Mouse (Mus musculus) ES-CJ7 (cell line): ENCODE measurements around the gene Zcchc4.
"Not testable (repeated sequence)": the region's sequence is repeated elsewhere in the genome, so short reads cannot be mapped to it uniquely, and the experiment has no call there.

Experiments used
- DNase-seq: peaks from one replicate; pipeline ENCODE4 v3.0.0; 2011; ENCODE audit warnings: low read depth, low spot score

Zcchc4 gene

DNA sequence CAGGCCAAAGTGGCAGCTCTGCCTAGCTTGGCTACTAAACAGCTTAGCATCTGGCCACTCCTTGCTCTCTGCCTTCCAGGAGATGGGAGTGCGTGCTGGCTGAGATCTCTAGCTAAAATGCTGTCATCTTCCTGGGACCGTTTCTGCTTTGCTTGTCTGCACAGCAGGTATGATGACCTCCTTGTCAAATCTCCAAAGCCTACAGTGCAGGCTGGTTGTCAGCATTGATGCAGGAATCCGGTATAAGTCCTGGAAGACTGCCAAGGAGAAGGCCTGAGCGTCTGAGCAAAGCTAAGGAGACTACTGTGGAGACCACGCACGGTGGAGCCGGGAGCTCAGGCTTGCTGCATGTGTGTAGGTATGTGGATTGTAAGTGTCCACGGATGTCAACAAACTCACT is at the start of gene Zcchc4:
TSS of gene Zcchc4 (plus strand) at position 173 of the 400 bp plus-strand sequence.
- DNase-seq, result no peak

DNA sequence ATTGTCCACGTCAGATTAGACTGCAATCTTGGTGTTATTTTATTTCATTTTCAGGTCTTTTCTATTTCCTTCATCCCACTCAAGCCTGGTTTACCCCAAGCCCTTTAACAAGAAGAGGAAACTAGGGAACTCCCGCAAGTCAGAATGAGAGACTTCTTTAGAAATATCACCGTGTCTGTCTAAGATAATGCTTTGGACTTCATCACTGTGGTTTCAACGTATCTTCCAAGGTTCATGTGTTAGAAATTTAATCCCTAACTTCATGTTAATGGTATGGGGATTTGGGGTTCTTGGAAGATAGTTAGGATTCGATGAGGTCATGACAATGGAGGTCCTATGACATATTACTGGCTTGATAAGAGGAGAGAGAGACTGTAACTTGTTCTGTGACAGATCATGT is 47.5 kb upstream of the Zcchc4 start:
- DNase-seq, result no peak

DNA sequence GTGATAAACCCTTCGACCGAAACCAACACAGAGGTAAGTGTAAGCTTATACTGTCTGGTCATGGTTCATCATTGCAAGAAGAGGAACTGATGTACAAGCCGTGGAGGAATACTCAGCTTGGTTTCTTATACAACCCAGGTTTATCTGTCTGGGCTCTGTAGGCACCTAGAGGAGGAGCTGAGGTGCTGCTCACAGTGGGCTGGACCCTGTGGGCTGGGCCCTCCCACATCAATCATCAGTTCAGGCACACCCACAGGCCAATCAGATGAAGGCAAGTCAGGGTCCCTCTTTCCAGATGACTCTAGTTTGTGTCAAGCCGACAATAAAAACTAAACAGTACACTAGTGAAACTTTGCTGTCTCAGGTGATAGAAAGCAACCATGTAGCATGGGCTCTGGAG is 42.4 kb upstream of the Zcchc4 start:
- DNase-seq, result no peak

DNA sequence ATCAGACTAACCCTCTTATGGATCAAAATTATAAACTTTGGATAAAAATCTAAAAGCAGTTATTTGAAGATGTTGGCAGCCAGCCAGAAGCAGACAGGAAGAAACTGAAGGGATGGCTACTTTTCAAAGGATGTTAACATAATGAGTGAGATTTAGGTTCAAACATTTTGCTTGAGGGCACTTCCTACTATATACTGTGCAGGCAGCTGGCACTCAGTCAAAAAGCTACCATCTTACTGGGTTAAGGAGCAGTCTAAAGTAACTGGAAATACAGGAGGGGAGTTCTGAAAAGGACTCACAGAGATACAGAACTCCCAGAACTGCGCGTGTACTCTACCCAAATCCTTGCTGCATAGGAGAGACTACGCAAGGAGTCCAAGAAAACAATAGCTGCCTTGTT is 39.2 kb upstream of the Zcchc4 start:
- DNase-seq, result no peak

DNA sequence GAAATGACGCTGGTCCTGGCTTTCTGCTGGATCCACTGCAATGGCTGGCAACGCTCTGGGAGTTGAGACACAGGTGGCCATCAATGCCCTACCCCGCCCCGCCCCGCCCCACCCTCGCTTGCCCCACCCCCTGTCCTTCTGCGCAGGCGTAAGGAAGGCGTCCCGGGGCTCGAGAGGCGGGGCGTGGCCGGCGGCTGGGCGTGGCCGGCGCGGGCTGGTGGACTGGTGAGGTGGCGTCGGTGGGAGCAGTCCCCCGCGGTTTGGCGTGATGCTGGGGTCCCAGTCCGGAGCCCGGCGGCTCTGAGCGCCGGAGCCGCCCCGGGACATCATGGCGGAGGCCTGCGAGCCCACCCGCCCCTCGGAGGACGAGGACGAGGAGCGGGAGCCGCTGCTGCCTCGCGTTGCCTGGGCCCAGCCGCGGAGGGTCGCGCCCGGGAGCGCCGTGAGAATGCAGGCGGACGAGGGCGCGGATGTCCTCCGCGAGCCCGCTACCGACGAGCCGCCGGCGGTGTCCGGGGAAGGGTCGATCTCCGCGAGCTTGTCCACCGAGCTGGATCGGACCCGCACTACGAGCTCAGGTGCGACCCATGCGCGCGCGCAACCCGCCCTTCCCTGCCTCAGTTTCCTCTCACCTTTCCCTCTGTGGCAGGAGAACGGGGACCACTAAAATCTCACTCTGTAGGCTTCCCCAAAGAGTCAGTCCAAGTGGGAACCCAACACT is 33.7 kb upstream of the Zcchc4 start, which contains the start of gene Pi4k2b:
TSS of gene Pi4k2b (plus strand) at position 184 of the 721 bp plus-strand sequence.
- DNase-seq, result peak; percentile 67

DNA sequence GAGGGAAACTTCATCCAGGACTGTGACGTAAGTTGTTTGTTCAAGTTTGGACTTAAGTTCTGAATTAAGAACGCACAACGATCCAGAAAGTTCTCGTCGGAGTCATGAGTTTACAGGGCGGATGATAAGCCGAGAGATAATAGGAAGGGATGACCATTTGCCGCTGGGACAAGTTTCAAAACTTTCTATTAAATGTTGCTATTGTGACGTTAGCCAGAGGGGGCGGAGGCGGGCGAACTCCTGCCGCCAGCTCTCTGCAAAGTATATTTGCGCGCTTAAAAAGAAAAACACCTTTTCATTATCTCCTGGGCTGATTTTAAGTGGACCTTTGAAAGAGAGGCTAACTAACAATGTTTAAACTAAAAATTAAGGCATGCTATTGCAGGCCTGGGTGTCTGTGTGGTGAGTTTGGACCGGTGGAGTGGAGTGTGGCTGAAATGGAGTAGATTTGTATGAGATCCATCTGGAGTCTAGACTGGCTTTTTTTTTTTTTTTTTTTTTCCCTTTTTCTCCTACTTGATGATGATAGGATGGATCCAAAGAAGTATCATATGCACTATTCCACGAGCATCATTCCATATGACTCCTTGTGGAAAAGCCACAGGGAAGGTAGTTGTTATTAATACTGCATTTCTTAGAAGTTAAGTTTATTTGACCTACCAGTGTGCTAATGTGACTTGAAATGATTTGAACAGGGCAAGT is 32.9 kb upstream of the Zcchc4 start:
- DNase-seq, result peak; percentile 24

DNA sequence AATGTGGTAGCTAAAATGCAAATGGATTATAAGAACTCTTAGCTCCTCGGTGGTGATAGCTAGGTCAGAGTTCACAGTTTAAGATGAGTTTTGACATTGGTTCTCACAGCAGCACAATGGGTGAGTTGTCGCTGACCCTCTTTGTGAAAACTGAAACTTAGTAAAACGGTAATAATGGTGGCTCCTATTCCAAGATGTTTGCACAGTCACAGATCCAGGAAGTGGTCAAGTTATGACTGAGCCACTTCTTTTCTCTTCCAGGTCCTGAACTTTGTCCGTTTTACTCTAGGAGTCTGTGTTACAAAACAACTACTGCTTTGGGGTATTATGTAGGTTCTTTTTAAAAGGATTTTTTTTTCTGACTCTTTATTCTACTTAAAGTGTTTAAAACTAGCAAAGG is 32.0 kb upstream of the Zcchc4 start:
- no peak for DNase-seq

DNA sequence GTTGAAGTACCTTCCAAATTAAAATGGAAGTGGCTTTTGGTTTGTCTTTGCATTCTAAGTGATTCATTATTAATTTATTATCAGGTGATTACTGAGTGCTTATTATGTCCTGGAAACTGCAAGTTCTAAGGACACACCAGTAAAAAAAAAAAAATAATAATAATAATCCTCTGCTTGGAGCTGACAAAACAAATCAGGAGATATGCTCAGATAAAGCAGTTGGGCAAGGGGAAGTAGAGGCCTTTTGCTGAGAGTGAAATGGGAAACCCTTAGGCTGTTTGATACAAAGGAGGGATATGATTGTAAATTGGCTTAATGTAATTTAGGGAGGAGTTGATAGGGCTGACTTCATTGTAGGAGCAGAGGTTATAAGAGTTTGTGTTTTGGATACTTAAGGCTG is 28.3 kb upstream of the Zcchc4 start:
- DNase-seq, result no peak

DNA sequence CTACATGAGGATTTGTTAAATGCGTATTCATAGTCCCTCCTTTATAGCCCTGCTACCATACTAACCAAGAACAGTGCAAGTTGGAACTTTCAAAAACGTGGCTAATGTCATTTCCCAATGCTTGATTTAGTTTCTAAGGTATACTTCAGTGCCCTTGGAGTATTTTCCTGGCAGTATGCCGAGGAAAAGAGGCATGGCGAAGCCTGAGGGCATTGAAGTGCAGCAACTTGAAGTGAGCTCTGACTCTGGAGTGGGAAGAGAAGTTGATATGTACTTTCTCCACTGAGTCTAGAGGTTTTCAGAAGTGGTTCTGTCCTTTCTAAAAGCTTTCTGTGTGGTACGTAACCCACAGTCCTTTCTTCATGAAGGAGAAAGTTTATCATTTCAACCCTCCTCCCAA is 26.5 kb upstream of the Zcchc4 start:
- no peak for DNase-seq

DNA sequence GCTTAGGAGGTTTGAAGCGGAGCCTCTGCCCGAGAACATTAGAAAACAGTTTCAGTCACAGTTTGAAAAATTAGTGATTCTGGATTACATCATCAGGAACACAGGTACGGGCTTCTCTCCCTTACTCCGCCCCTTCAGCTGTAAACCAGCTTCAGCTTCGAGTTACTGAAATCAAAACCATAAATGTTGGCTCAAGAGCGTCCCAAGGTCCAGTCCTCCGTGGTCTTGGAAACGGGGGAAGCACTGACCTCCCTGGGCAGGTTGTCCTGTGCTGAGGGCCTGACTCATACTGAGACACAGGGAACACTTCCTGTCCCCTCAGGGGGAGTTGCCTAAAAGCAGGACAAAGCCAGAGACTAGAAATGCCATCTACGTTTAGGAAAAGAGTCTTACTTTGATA is 22.1 kb upstream of the Zcchc4 start:
- DNase-seq, result no peak

DNA sequence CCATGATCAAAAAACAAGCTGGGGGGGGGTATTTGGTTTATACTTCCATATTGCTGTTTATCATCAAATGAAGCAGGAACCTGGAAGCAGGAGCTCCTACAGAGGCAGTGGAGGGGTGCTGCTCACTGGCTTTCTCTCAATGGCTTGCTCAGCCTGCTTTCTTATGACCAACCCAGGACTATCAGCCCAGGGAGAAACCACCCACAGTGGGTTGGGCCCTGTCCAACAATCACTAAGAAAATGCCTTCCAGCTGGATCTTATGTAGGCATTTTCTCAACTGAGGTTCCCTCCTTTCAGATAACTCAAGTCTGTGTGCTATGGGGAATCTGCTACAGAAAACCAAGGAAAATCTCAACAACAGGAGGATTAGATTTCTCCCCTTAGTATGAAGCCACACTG is 21.0 kb upstream of the Zcchc4 start:
- no peak for DNase-seq

DNA sequence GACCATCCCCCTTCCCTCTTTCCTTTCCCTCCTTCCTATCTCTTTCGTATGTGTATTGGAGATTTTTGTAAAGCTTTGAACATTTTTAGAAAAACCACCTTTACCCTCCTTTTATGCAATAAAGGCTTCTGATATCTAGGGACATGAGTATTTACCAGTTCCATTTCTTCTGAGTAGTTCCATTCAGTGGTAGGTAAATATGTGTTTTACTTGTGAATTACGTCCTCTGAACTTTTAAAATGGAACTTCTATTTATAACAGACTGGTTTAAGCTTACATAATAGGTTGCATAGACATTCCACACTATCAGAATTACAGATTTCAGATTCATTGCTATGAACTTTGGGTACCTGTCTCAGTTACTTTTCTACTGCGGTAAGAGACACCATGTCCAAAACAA is 19.9 kb upstream of the Zcchc4 start:
- no peak for DNase-seq

DNA sequence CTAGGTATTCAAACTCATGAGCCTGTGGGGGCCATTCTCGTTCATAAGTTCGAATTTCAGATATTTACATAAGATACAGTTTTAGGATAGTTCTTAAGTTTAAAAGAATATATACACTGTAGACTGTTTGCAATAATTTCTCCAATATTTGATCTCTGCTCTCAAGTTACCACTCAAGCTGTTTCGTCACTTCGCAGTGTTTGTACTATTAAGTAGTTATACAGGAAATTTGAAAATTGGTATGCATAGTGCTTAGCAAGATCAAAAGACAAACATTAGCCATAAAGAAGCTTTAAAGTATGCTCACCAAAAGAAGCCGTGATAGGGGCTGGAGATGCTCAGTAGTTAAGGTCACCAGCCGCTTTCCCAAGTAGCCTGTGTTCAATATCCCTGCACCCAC is 19.2 kb upstream of the Zcchc4 start:
- DNase-seq, result no peak

DNA sequence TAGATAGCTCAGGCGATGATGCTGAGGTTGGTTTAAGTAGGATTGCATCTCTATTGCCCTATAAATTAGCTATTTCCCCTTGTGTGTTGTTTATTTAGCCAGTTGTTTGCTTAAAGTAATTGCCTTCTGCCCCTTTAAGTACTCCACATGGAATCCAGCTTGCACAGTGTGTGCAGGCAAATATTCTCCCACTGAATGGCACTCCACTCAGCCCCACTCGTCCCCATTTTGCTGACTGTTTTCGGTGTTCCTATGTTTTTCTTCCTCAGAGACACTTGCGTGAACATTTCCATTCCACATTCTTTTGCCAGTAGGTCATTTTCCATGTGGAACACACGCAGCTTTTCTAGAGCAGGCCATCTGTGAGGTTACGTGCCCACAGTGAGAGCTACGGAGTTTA is 12.6 kb upstream of the Zcchc4 start:
- DNase-seq, result no peak

DNA sequence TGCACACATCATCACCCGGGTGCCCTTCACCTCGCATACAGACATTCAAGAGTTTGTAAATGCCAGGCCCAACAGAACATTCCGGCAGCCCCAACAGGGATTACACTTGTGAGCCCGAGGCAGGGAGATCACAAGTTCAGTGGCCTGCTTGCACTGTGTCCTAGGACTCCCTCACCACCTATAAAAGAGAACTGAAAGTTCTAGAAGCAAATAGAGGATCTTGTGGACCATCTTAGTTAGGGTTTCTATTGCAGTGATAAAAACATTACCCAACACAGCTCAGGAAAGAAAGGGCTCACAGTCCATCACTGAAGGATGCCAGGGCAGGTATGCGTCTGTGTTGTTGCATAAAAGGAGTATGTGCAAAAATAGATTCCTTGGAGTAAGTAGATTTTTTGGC is 942 bp upstream of the Zcchc4 start:
- no peak for DNase-seq

DNA sequence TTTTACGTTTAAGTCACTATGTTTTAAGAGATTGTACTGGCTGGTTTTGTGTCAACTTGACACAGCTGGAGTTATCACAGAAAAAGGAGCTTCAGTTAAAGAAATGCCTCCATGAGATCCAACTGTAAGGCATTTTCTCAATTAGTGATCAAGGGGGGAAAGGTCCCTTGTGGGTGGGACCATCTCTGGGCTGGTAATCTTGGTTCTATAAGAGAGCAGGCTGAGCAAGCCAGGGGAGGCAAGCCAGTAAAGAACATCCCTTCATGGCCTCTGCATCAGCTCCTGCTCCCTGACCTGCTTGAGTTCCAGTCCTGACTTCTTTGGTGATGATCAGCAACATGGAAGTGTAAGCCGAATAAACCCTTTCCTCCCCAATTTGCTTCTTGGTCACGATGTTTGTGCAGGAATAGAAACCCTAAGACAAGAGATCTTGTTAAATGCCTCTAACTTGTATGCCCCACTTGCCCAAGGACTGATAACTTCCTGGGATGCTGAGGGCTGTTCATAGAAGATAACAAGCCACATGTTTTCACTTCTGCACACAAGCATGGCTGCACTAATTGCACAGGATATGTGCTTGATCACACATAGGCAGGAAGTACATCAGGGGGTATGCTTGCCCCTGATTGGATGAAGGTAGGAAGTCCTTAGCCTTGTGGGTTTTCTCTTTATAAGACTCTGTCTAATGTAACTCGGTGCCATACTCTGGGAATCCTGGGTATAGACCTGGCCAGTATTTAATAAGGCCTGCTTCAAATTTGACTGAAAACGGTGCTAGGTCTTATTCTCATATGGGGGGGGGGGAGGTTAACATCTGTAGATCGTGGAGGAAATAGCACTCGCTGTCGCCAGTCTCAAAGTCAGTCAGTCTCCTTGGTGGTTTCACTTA is 1.5 kb downstream of the Zcchc4 start:
- DNase-seq, result not testable (repeated sequence)

DNA sequence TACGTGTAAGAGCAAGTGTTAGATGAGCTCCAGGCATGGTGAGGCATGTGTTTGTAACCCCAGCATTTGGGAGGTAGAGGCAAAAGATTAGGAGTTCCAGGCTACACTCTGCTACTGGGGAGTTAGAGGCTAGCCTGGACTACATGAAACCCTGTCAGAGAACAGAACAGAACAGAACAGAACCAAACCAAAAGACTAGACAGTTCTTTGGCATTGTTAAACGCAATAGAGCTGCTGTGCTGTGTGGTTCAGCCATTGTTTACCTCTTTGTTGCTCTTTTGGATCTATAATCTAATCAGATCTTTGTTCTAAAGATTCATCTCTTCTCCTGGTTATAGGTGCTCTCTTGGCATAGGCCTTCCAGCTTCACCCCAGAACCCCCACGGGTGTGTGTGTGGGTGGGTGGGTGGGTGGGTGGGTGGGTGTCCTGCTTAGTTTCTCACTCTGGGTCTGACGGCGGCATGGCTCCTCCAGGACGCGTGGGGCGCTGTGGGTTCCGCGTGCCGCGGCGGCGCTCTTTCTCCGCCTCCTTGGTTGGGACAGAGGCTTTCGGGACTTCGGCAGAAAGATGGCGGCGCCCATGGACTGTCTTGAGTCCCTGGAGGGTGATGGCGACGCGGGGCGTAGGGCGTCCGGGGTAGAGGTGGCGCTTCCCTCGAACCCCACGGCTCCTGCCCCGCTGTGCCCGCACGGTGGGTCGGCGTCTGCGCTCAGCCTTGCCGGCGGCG is 7.5 kb downstream of the Zcchc4 start:
- peak; percentile 91 for DNase-seq

DNA sequence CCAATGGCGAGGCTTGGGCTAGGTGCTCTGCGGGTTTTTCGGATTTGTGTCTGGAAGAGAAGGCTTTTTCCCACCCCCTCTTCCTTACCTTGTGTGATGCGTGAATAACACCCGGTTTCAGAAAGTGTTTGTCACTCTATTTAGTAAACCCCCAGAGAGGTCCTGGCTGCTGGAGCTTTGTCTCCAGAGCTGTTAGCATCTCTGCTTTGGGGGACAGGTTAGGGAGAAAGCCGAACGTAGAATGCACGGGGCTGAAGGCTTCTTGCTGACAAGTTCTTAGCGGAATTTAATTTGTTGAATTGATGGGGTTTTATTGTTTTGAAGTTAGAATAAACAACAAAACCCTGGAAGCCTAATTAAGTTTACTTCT is 8.0 kb downstream of the Zcchc4 start:
- DNase-seq, result peak; percentile 42

DNA sequence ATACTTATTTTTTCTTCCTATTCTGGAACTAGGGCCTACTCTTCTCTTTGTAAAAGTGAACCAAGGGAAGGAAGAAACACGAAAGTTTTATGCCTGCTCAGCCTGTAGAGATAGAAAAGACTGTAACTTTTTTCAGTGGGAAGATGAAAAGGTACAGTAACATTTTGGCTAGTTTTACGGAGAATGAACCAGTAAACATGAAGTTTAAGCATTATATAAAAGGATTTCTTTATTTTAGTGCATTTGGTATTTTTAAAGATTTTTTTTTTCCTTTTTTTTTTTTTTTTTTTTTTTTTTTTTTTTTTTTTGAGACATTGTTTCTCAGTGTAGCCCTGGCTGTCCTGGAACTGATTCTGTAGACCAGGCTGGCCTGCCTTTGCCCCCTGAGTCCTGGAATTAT is 8.7 kb downstream of the Zcchc4 start:
- DNase-seq, result no peak

DNA sequence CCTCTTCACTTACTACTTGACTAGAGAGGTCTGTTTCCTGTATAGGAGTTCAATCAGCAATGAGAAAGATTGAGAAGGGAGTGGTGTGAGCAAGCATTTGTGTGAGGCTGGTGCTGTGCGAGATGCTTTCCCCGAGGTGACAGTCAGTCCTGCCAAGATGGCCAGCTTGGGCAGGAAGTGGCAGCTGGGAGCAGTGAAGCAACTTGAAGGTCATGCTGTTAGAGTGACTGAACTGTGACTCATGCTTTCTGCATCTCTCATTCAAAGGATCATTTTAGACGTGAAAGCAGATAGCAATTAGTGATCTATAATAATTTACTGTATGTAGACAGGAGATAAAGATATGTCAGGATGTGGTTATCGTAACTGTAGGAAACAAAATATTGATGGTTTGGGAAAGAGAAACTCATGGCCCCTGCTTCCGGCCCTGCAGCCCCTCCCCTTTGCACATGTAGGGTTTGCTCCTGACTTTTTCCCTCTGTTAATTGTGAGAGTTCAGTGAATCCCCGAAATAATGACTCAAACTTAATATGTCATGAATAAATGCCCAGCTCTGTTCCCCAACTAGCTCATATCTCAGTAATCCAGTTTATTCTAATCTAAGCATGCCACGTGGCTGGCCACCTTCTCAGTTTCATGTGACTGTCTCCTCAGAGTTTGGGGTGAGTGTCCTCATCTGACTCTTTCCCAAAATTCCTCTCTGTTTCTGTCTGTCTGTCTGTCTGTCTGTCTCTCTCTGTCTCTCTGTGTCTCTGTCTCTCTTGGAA is 11.5 kb downstream of the Zcchc4 start:
- no peak for DNase-seq

DNA sequence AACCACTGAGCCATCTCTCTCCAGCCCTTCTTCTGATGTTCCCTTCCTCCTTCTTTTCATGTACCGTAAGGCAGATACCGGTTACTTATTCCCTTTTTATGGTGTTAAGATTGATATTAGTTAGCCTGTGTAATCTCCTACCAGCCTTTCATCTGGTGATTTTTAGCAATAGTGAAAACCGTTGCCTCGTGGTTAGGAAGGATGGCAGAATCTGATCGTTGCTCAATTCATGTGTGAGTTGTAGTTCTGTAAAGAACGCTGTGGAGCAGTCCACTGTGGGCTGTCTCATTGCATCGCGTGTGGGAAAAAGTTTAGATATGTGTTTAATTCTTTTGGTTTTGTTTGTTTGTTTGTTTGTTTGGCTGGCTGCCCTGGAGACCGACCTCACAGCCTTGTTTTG is 18.0 kb downstream of the Zcchc4 start:
- no peak for DNase-seq
